Mouse (Mus musculus): Measurements from ENCODE around the gene Golga7b.

Gene Golga7b

GRCm38 (mm10) chr19:42249976-42250914 lies 2.9 kb downstream of the Golga7b start:
- DNase-seq (ENCODE audit: low spot score in 2 of 2): no peak

DNA sequence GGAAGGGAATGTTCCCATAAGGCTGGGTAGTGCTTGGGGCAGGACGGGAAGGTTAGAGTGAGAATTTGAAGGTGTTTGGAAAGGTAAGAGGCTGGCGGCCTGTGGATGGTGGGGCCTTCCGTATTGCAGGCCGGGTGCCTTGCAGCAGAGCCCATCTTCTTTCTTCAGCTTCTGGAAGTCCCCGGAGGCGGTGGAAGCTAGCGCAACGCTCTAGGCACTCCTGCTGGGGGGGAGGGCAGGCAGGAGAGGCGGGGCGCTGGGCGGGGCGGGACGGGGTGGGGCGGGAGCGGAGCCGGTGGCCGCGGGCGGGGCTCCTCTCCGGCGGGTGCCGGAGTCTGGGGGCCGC lies 8.0 kb downstream of the Golga7b start:
- peak; percentile 51 to 64 for DNase-seq (ENCODE audit: low spot score in 2 of 2)

- DNase-seq (ENCODE audit: low spot score in 2 of 2): no peak
Observed at GRCm38 (mm10) chr19:42255784-42256610, 8.6 kb downstream of the Golga7b start.

GRCm38 (mm10) chr19:42256611-42257240 lies 9.4 kb downstream of the Golga7b start:
- peak; percentile 33 to 39 for DNase-seq (ENCODE audit: low spot score in 2 of 2)

DNA sequence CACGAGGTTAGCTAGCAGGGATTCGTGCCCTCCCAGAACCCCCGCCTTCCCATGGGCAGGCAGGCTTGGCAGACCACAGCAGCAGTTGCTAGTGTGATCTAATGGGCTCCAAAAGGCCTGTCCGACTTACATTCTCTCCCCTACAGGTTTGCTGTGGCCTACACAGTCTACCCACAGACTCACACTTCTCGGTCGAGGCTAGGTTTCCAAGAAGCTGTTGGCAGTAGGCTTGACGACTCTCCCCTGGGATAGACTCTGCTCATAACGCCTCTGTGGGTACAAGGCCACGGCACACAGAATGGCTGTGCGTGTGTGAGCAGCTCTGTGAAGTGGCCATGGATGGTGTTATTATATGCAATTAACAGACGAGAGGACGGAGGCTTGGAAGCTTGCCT lies 9.9 kb downstream of the Golga7b start:
- peak in 1 of 2 experiments; percentile 27 for DNase-seq (ENCODE audit: low spot score in 2 of 2)

GRCm38 (mm10) chr19:42258031-42258430 lies 10.7 kb downstream of the Golga7b start:
- DNase-seq (ENCODE audit: low spot score in 2 of 2): no peak

DNA sequence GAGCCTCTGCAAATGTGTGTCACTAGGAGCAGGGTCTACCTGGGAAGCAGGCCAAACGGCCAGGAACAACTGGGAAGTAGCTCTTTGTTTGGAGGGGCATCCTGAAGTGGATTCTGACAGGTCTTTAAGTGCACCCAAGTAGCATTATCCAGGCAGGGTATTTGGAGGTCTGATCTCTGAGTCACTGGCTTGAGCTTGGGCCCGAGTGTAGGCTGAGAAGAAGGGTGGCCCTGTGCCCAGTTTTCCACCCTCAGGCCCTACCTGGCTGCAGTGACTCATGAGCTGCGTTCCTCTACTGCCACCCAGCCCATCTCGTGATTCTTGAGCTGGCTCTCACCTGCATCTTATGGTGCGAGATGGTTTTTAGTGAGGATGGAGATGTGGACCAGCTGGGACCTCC lies 11.2 kb downstream of the Golga7b start:
- peak in 1 of 2 experiments; percentile 46 for DNase-seq (ENCODE audit: low spot score in 2 of 2)

DNA sequence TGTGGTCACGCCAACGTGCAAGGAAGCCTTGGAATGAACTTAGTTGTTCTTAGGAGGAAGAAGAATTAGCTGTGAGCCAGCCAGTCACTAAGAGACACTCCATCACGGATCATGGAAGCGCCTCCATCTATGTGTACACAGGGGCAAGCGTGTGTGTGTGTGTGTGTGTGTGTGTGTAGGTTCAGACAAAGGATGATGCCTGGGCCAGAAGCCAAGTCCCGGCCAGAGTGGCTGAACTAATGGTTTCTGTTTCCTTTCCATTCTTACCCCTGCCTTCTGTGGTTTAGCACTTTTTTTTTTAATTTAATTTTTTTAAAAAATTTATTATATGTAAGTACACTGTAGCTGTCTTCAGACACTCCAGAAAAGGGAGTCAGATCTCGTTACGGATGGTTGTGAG lies 13.1 kb downstream of the Golga7b start:
- DNase-seq (ENCODE audit: low spot score in 2 of 2): no peak

- DNase-seq (ENCODE audit: low spot score in 2 of 2): no peak
Observed at GRCm38 (mm10) chr19:42263524-42263923, 16.1 kb downstream of the Golga7b start.

GRCm38 (mm10) chr19:42268337-42268736 lies 21.0 kb downstream of the Golga7b start:
- DNase-seq (ENCODE audit: low spot score in 2 of 2): no peak

- no peak for DNase-seq (ENCODE audit: low spot score in 2 of 2)
Observed at GRCm38 (mm10) chr19:42270119-42270518, 22.7 kb downstream of the Golga7b start.

DNA sequence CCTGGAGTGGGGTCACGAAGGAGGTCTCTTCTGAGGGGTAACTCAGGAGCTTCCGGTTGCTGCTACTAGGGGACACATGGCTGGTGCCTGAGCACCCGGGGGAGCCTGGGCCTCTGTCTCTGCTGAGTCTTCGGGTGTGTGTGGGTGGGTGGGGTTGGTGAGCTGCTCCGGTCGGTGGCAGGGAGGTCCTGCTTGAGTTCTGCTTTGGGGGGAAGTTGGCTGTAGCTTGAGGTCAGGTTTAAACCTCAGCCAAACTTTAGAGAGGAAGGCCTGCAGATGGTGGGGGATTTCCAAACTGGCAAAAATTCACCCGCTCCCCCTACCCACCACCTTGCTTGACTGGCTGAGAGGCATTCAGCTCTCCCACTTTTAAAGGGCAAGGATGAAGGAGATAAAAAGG lies 23.8 kb downstream of the Golga7b start:
- no peak for DNase-seq (ENCODE audit: low spot score in 2 of 2)

DNA sequence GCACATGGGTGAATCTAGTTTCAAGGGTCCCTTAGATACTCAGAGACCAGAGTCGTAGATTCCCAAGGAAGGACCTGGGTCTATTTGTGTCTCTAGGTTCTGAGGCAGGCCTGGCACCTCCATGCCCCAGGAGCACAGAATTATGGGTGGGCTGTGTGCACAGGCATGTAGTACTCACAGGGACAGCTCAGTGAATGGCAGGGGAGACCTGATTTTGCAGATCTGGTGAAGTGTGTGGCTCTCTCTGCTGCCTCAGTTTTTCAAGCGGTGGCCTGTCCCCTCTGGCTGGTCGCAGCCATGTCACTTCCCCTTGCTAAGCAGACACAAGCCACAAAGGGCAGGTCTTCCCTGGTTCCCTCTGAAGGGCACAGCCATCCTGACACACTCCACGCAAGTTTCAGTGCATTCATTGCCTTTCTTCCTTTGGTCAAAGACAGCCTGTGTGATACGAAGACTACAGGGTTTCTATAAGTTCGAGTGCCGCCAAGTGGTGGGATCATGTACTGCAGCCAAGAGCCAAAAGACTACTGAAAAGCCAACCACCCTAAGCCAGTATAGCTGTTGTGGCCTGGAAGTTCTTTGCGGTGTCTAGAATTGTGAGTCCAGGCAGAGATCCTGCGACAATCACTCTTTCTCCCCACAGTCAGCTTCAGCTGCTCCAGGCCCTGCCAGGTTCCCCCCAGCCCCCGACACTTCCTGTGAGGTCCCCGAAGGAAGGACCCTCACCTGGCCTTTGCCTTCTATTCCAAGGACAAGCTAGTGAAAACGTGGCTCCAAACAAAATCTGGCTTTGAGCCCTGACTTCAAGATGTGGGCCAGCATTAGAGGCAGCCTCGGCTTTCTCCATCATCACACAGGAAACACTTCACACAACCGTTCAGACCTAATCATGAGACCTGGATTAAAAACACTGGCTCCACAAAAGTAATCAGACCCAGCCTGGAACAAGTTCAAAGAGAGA lies 24.9 kb downstream of the Golga7b start:
- DNase-seq (ENCODE audit: low spot score in 2 of 2): peak; percentile 86 to 87

GRCm38 (mm10) chr19:42277288-42277687 lies 29.9 kb downstream of the Golga7b start:
- DNase-seq (ENCODE audit: low spot score in 2 of 2): no peak

GRCm38 (mm10) chr19:42278461-42278860 lies 31.1 kb downstream of the Golga7b start:
- no peak for DNase-seq (ENCODE audit: low spot score in 2 of 2)

GRCm38 (mm10) chr19:42279611-42280010 lies 32.2 kb downstream of the Golga7b start:
- no peak for DNase-seq (ENCODE audit: low spot score in 2 of 2)

DNA sequence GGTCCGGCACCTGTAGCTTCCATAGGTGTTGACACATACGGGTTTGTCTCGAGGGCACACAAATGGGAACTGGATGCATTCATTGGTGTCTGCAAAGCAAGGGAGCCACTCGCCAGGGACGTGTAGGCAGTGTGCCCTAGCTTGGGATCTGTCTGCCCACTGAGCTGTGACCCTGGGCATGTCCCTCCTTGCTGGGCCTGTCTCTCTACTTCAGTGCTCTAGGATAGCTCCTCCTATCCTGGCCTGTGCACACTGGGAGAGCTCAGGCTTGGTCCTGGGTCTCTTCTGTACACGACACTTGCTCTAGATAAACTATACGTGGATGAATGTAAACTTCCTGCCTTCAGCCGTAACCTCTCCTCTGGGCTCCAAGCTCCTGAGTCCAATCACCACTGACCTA lies 36.8 kb downstream of the Golga7b start:
- no peak for DNase-seq (ENCODE audit: low spot score in 2 of 2)

GRCm38 (mm10) chr19:42288361-42288760 lies 41.0 kb downstream of the Golga7b start:
- DNase-seq (ENCODE audit: low spot score in 2 of 2): no peak

DNA sequence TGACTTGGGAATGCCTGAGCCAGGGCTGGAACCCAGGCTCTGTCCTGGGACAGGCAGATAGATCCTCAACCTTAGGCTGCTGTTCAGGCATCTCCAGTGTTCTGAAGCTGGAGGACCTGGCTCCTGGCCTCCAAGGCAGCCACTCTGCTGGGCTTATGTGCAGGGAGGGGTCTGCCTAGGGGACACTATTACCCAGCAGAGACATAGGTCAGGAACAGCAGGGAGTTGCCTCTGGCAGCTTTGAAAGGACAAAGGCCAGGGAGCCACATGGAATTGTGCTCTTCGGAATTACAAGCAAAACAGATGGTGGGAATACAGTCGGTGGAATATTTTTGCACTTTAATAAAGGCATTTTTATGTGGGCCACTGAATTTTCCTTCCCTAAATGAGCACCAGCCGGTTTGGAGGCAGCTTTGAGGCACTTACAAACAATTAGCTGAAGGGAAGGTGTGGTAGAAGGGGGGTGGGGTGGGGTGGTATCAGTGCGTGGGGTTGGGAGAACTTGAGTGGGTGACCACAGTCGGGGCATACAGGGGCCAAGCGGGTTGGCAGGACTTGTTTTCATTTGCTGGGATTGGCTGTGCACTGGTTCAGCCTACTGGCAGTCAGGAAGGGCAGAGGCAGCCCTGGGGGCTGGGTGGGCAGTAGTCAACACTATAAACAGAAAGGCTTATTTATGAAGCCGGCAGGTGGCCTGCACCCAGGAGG lies 43.7 kb downstream of the Golga7b start:
- peak in 1 of 2 experiments; percentile 43 for DNase-seq (ENCODE audit: low spot score in 2 of 2)

- DNase-seq (ENCODE audit: low spot score in 2 of 2): no peak
Observed at GRCm38 (mm10) chr19:42292106-42292505, 44.7 kb downstream of the Golga7b start.

All from right cerebral cortex, postnatal 36 days (tissue).